Mouse (Mus musculus) liver, adult 2 months (tissue): ENCODE measurements around the gene Atn1. TPM values are rescaled to one million over a fixed set of nuclear protein-coding genes. Genes with fewer than 3 reads are reported as not detected.
A peak's percentile ranks its signal among the peaks of the same experiment; 100 is the strongest.

ENCODE experiments used
- DNase-seq: peaks from one replicate; pipeline ENCODE4 v3.0.0-alpha.2; 2011; ENCODE audit warnings: low read depth, low spot score; ENCODE audit errors: extremely low read depth
- H3K27ac ChIP-seq: fragments of 200-500 bp; replicated peaks from 2 replicates; pipeline ENCODE4 v1.5.1; 2012; ENCODE audit warnings: low read depth, mild to moderate bottlenecking, control low read depth, inconsistent platforms, low read length; ENCODE audit not compliant: insufficient read depth
- H3K27me3 ChIP-seq: fragments of 200-500 bp; 2 replicates; pipeline ENCODE4 v1.6.1; 2012; ENCODE audit warnings: mild to moderate bottlenecking, moderate library complexity, low read length, inconsistent platforms; ENCODE audit not compliant: control insufficient read depth, insufficient read depth
- H3K36me3 ChIP-seq: fragments of 200-500 bp; 2 replicates; pipeline ENCODE4 v1.6.1; 2012; ENCODE audit warnings: low read length, inconsistent platforms; ENCODE audit not compliant: control insufficient read depth, insufficient read depth
- H3K4me1 ChIP-seq: fragments of 200-500 bp; 2 replicates; pipeline ENCODE4 v1.6.1; 2011; ENCODE audit warnings: low read length; ENCODE audit not compliant: control insufficient read depth, insufficient read depth
- H3K4me3 ChIP-seq: fragments of 200-500 bp; 2 replicates; pipeline ENCODE4 v1.5.1; 2011; ENCODE audit warnings: low read depth, mild to moderate bottlenecking, control low read depth, low read length, moderate library complexity; ENCODE audit not compliant: insufficient read depth
- H3K79me2 ChIP-seq: fragments of 200-500 bp; 2 replicates; pipeline ENCODE4 v1.6.1; 2012; ENCODE audit warnings: inconsistent platforms, mild to moderate bottlenecking, low read length, moderate library complexity; ENCODE audit not compliant: control insufficient read depth, insufficient read depth
- H3K9ac ChIP-seq: fragments of 200-500 bp; 2 replicates; pipeline ENCODE4 v1.6.1; 2012; ENCODE audit warnings: low read depth, mild to moderate bottlenecking, control low read depth, inconsistent platforms, low read length
- CTCF ChIP-seq: fragments of 200-500 bp; IDR thresholded peaks from 2 replicates; pipeline ENCODE4 v1.5.1; 2011; ENCODE audit warnings: low read depth, low read length, control low read depth
- POLR2A ChIP-seq: fragments of 200-500 bp; IDR thresholded peaks from 2 replicates; pipeline ENCODE4 v1.6.1; 2011; ENCODE audit warnings: low read length, control low read depth; ENCODE audit not compliant: insufficient read depth; ENCODE audit errors: extremely low read depth
- WGBS: fragments of 180-500 bp; shearing (Covaris S2); methylation state at CpG from one replicate; pipeline ENCODE4 v1.1.7; 2018; 5-methylcytosine and 5-hydroxymethylcytosine counted together
- polyA plus RNA-seq: library from polyadenylated mRNA; depleted of rRNA; stranded (reverse); fragments of >200 nt; gene quantifications from 2 replicates; pipeline ENCODE4 v1.2.3, GENCODE M21; 2012
- total RNA-seq: library from RNA; depleted of rRNA; stranded (reverse); fragments of >200 nt; gene quantifications from 2 replicates; pipeline ENCODE4 v1.2.3, GENCODE M21; 2014

Gene Atn1
- total and polyA plus RNA-seq, 2 experiments: 1.4 to 10.9 TPM

- DNase-seq: no peak
- H3K4me1 ChIP-seq: peaks cover 23% of the 10 kb centered on the region
- H3K9ac ChIP-seq: no peak overlapping the region
- peaks cover under 1% of the 10 kb centered on the region; the same call in 1 of the 2 replicates for H3K79me2 ChIP-seq
- TF ChIP-seq POLR2A (no peak), CTCF (no peak)
- H3K27ac ChIP-seq: no peak overlapping the region
- peaks cover 33% of the 10 kb centered on the region for H3K36me3 ChIP-seq
- H3K4me3 ChIP-seq: no peak overlapping the region
- WGBS: 76% methylated on average over 17 of the region's 17 CpGs
- H3K27me3 ChIP-seq: no peaks in the 10 kb centered on the region
Measured at GRCm38 (mm10) chr6:124702102-124702783, 54.1 kb downstream of the Atn1 start.

GRCm38 (mm10) chr6:124701338-124701737, 55.0 kb downstream of the Atn1 start:
- H3K4me3 ChIP-seq: no peak overlapping the region
- no peaks in the 10 kb centered on the region for H3K27me3 ChIP-seq
- DNase-seq: peak; percentile 58
- WGBS: 37% methylated on average over 8 of the region's 8 CpGs
- H3K9ac ChIP-seq: no peak overlapping the region
- peaks cover 2% of the 10 kb centered on the region; the same call in 1 of the 2 replicates for H3K79me2 ChIP-seq
- H3K36me3 ChIP-seq: peaks cover 33% of the 10 kb centered on the region
- H3K4me1 ChIP-seq: peaks cover 29% of the 10 kb centered on the region
- TF ChIP-seq CTCF (peak; percentile 19; the same call in 1 of the 2 replicates), POLR2A (no peak)
- peak overlapping the region; percentile 52 for H3K27ac ChIP-seq

- peak overlapping the region; percentile 83 for H3K27ac ChIP-seq
Measured at GRCm38 (mm10) chr6:124699962-124700610, 56.2 kb downstream of the Atn1 start.

DNA sequence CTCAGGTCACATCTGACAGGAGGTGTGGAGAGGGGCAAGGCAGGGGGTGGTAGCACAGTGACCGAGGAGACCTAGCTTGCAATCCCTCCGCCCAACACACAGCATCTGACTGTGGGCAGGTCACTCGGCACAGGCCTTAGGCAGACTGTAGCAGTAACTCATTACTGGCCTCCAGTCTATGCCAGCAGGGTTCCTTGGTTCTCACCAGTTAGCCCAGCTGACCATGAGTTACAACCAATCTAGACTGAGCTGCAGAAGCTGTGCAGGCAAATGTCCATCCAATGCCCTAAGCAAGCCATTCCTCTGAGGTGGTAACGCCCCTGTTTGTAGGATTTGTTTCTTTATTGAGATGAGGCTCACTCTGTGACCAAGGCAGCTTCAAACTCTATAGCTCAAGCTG, 57.0 kb downstream of the Atn1 start:
- no peak for DNase-seq
- Histone ChIP-seq H3K9ac (peak overlapping the region; percentile 35), H3K36me3 (peaks cover 29% of the 10 kb centered on the region), H3K4me3 (no peak overlapping the region), H3K27me3 (no peaks in the 10 kb centered on the region), H3K27ac (peak overlapping the region; percentile 83), H3K4me1 (peaks cover 40% of the 10 kb centered on the region), H3K79me2 (peaks cover 2% of the 10 kb centered on the region; the same call in 1 of the 2 replicates)
- TF ChIP-seq POLR2A (no peak), CTCF (no peak)
- WGBS: 69% methylated on average over 4 of the region's 4 CpGs

More at GRCm38 (mm10) chr6:124699962-124700610, 56.2 kb downstream of the Atn1 start:
- H3K4me1 ChIP-seq: peaks cover 36% of the 10 kb centered on the region
- no peak overlapping the region for H3K4me3 ChIP-seq
- H3K9ac ChIP-seq: peak overlapping the region; percentile 48
- WGBS: 45% methylated on average over 11 of the region's 11 CpGs
- TF ChIP-seq POLR2A (no peak), CTCF (no peak)
- peaks cover 35% of the 10 kb centered on the region for H3K36me3 ChIP-seq
- no peaks in the 10 kb centered on the region for H3K27me3 ChIP-seq
- DNase-seq: peak; percentile 96
- H3K79me2 ChIP-seq: peaks cover 2% of the 10 kb centered on the region; the same call in 1 of the 2 replicates

GRCm38 (mm10) chr6:124698751-124699150, 57.6 kb downstream of the Atn1 start:
- TF ChIP-seq POLR2A (no peak), CTCF (no peak)
- Histone ChIP-seq H3K36me3 (peaks cover 23% of the 10 kb centered on the region; the same call in 1 of the 2 replicates), H3K27ac (peak overlapping the region; percentile 83), H3K27me3 (no peaks in the 10 kb centered on the region), H3K4me1 (peaks cover 44% of the 10 kb centered on the region), H3K9ac (peak overlapping the region; percentile 35), H3K4me3 (no peak overlapping the region), H3K79me2 (peaks cover 2% of the 10 kb centered on the region; the same call in 1 of the 2 replicates)
- DNase-seq: peak; percentile 93
- WGBS: 22% methylated on average over 6 of the region's 6 CpGs
